Mouse (Mus musculus): ENCODE data around the gene Gm15091. TPM values are rescaled to one million over a fixed set of nuclear protein-coding genes. Genes with fewer than 3 reads are reported as not detected.
"Not testable (repeated sequence)": the region's sequence is repeated elsewhere in the genome, so short reads cannot be mapped to it uniquely, and the experiment has no call there.

The Gm15091 gene
- total RNA-seq (2017) = not detected in 2 replicates

- not testable (repeated sequence) for ATAC-seq (replicated peaks; ENCODE audit: low read depth, poor library complexity, severe bottlenecking)
These were observed at the start of gene Gm15091 for GRCm38 (mm10) chrX:149941355-149941754. Gene Gm15091, plus strand, starts transcription at chrX:149941655.

Other genes with a start within 250 kb of the Gm15091 start
- not detected in 2 replicates for gene Gm15097, start 157.2 kb upstream of the Gm15091 start, total RNA-seq (2017)